ENCODE assay signal across 9 mouse cellular contexts in genomic region chr6:53637356-53638351, GRCm38 (mm10).
DNase-seq lines count a peak whose midpoint lies in the region; ATAC-seq and TF ChIP-seq lines count a peak whose summit lies in the region.
"Had no signal": no experiment of that assay in that cellular context is flagged by ENCODE, and none has a peak within 500 bp of the region (broad histone marks: within the 10 kb centered on the region; RNA-seq: fewer than 3 reads in every experiment).

No protein-coding gene starts in this region.

- DNase-seq in frontal cortex, postnatal 36 days (ENCODE audit: low spot score in 2 of 2), result no peak
- peak; percentile 90 for DNase-seq in brain, adult 2 months (ENCODE audit: low read depth, low spot score)
- no peak for DNase-seq in MN1 (ENCODE audit: low spot score)
- no peak for DNase-seq in kidney, adult 2 months
- DNase-seq in lung, postnatal 14 days, result no peak
- DNase-seq: liver, embryonic 13.5 days had no signal

- ATAC-seq in frontal cortex, adult (ENCODE audit: low TSS enrichment), result peak; percentile 78
- peak; percentile 27 to 56; a peak in 3 of 4 replicates for ATAC-seq in hematopoietic stem cell, adult 5-6 weeks (replicated peaks in 1 of 2; ENCODE audit: insufficient read depth in 1 of 2, low FRiP score in 2 of 2, low TSS enrichment in 1 of 2, low read depth in 1 of 2, poor library complexity in 2 of 2, severe bottlenecking in 2 of 2)
- no peak for ATAC-seq in limb, embryonic 13.5 days (ENCODE audit: low FRiP score, low read depth)

- 0 out of 2 replicates have a peak, but pooled peaks cover 2% of the 10 kb centered on the region for H3K36me3 ChIP-seq in limb, embryonic 13.5 days
- no peaks in the 10 kb centered on the region for H3K36me3 ChIP-seq in kidney, adult 2 months (ENCODE audit: control insufficient read depth, insufficient read depth, low read length)
- H3K36me3 ChIP-seq: liver, embryonic 13.5 days had no signal

- no peak overlapping the region for H3K9ac ChIP-seq in limb, embryonic 13.5 days
- H3K9ac ChIP-seq: liver, embryonic 13.5 days had no signal

- no peak overlapping the region for H3K4me3 ChIP-seq in limb, embryonic 13.5 days
- H3K4me3 ChIP-seq in kidney, adult 2 months (ENCODE audit: insufficient read depth, low read depth, low read length), result no peak overlapping the region
- H3K4me3 ChIP-seq: liver, embryonic 13.5 days had no signal

- WGBS in limb, embryonic 13.5 days, result 66% methylated on average over 13 of the region's 13 CpGs
- WGBS in kidney, adult 2 months, result 79% methylated on average over 13 of the region's 13 CpGs

- H3K27ac ChIP-seq in limb, embryonic 13.5 days, result peak overlapping the region; percentile 52; the same call in 1 of the 2 replicates
- no peak overlapping the region for H3K27ac ChIP-seq in kidney, adult 2 months (ENCODE audit: insufficient read depth, low read depth, low read length)
- H3K27ac ChIP-seq: liver, embryonic 13.5 days had no signal

- H3K4me2 ChIP-seq in limb, embryonic 13.5 days (replicated peaks), result no peak overlapping the region
- H3K4me2 ChIP-seq: liver, embryonic 13.5 days had no signal

- TF ChIP-seq CTCF in kidney, adult 2 months (conservative IDR thresholded peaks at IDR 0.05; ENCODE audit: insufficient read depth, insufficient read length, low read depth, low read length), result no peak

- no peaks in the 10 kb centered on the region for H3K9me3 ChIP-seq in limb, embryonic 13.5 days
- H3K9me3 ChIP-seq: liver, embryonic 13.5 days had no signal

- H3K4me1 ChIP-seq in limb, embryonic 13.5 days, result peaks cover 67% of the 10 kb centered on the region
- H3K4me1 ChIP-seq in kidney, adult 2 months (ENCODE audit: control insufficient read depth, insufficient read depth, low read length), result no peaks in the 10 kb centered on the region
- H3K4me1 ChIP-seq: liver, embryonic 13.5 days had no signal

- H3K27me3 ChIP-seq in limb, embryonic 13.5 days, result no peaks in the 10 kb centered on the region
- no peaks in the 10 kb centered on the region for H3K27me3 ChIP-seq in kidney, adult 2 months (replicated peaks; ENCODE audit: control insufficient read depth, insufficient read depth, low read length)
- H3K27me3 ChIP-seq: liver, embryonic 13.5 days had no signal

- TF ChIP-seq POLR2A in kidney, adult 2 months (IDR thresholded peaks at IDR 0.05; ENCODE audit: low read depth, low read length), result no peak
